Mouse (Mus musculus) G1E (cell line): ENCODE data around the gene 2410131K14Rik.

Experiments used
- CTCF ChIP-seq: IDR thresholded peaks from 2 replicates; pipeline ENCODE4 v1.5.1; 2012; ENCODE audit warnings: low read depth, low read length, inconsistent platforms, mixed read lengths
- GATA1 ChIP-seq: IDR thresholded peaks from 2 replicates; pipeline ENCODE4 v1.6.1; 2012; ENCODE audit warnings: borderline replicate concordance, low read length, inconsistent platforms, mixed read lengths
- TAL1 ChIP-seq: conservative IDR thresholded peaks from 2 replicates; pipeline ENCODE4 v1.6.1; 2012; ENCODE audit warnings: low read depth, low read length, inconsistent platforms, mixed read lengths

GRCm38 (mm10) chr5:118214418-118215154 lies 30.4 kb upstream of the 2410131K14Rik start:
- TF ChIP-seq CTCF (no peak), GATA1 (no peak), TAL1 (no peak)
